Mouse (Mus musculus) ES-CJ7 (cell line): ENCODE measurements at regions not wholly inside any gene's neighbourhood (a gene's known extent, or its start where the extent isn't known, plus 50 kb on each side); places are given as distances from the start of the nearest gene placed in this dataset.

Source experiments
- DNase-seq: peaks from one replicate; pipeline ENCODE4 v3.0.0; 2011; ENCODE audit warnings: low read depth, low spot score

GRCm38 (mm10) chr15:97578046-97578445 is 127.6 kb downstream of the Rpap3 start:
- DNase-seq: no peak

DNA sequence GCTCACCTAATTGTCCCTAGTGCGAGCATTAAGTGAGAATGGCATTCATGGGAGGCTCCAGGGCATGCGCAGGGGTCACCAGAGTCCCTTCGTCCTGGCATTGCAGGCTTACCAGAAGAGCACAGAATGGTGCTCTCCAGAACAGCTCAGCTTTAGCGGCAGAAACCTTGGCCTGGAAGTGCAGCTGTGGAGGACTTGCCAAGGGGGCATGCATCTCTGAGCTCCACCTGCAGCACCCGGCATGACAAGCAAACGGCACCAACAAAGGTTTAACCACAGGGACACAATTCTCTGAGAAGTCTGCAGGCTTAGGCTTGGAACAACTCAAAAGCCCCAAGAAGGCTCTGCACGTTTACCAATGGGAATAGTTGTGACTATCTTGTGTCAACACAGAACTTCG is 128.4 kb downstream of the Rpap3 start:
- no peak for DNase-seq

DNA sequence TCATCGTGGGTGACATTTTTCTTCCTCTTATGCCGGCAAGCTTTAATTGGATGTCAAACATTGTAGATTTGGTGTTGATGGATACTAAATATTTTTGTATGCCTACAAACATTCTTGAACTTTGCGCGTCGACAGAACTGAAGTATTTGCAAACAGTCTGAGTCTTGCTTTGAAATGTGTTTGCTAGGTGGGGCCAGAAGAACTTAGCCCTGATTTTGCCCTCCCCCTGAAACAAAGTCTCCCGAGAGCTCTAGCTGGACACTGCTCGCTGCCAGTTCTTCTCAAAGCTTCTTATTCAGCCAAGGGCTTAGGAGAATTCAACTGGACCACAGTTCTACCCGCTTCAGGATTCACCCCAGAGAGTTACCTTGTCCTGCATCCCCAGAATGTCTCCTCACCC is 133.0 kb downstream of the Rpap3 start:
- DNase-seq: no peak

DNA sequence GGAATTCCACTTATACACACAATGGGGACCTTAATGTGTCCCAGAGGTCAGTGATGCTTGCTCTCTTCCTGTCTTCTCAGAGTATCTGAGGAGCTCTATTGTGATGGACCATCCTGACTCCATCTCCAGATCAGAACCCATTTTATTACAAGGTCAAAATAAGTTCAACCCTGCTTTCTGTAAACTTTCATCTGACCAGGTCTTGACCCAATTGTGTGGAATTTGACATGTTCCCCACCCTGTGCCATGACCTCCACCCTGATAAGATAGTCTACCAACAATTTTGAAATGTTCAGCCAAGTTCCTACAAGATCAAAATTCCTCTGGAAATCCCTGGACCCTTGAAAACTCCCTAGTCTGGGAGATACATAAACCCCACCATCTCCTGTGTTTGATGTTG is 133.7 kb downstream of the Rpap3 start:
- no peak for DNase-seq

- no peak for DNase-seq
Measured at GRCm38 (mm10) chr15:97560096-97560495, 145.5 kb downstream of the Rpap3 start.

GRCm38 (mm10) chr15:97558725-97559124 is 146.9 kb downstream of the Rpap3 start:
- no peak for DNase-seq

DNA sequence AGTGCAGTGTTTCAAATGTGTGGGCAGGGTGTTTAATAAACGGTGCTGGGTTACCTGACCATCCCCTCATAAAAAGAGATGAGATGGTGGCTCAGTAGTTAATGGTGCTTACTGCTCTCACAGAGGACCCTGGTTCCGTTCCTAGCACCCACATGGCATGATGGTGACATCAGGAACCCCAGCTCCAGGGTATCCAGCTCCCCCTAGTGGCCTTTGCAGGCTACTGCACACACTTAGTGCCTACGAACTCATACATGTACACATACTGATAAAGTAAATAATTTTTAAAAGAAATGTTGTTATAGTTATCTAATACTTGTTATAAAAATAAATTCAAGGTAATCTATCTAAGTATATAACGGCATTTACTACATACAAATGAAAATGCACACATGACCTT is 157.3 kb downstream of the Rpap3 start:
- peak; percentile 38 for DNase-seq

GRCm38 (mm10) chr15:97545034-97545433 is 160.6 kb downstream of the Rpap3 start:
- peak; percentile 92 for DNase-seq

DNA sequence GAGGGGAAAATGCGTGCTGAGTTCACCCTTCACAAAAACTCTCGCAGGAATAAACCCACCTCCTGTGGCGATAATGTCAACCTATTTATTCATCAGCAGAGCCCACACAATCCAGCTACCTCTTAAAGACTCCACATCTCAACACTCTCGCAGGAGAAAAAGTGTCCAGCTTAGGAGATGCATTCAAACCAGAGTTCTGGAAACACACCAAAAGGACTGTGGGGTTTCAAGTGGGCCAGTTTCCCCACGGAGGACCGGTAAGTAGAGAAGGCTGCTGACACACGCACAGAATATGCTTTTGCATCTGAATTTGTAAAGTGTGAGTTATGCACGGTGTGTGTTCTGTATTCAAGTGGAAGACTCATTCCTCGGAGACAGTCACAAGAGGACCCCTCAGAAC is 164.0 kb downstream of the Rpap3 start:
- no peak for DNase-seq

DNA sequence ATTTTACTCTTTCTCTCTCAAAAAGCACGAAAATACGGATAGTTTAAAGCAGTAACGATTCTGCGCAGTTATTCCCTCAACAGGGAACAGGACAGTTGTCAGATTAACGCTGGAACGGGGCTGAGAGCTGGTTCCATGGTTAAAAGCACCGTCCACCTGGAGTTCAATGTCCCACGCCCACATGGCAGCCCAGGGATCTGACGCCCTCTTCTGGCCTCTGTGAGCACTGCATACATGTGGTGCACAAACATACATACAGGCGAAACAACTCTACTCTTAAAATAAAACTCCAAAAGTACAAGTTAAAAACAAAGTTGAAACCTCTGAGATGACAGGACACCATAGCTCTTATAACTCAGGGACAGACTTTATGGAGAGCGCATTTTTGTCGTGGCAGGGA is 169.5 kb downstream of the Rpap3 start:
- DNase-seq: peak; percentile 59

DNA sequence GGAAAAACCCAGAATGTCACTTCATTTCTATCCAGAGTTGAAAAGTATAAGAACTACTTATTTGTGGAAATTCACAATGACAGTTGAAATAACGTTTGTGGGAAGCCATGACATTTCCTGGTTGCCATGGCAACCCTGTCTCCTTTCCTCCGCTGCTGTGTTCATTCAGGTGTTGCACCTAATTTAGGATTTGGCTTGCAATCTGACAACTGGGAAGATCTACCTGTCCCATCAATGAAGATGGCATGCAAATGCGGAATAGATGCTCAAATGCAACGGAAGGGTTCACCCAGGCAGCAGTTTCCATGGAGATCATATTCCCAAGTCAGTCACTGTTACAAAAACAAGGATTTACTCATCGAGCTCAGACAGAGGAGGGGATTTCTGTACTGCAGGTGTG is 170.7 kb downstream of the Rpap3 start:
- no peak for DNase-seq

- no peak for DNase-seq
Measured at GRCm38 (mm10) chr15:97533553-97534291, 171.9 kb downstream of the Rpap3 start.

- DNase-seq: peak; percentile 31
Measured at GRCm38 (mm10) chr15:97532346-97532910, 173.2 kb downstream of the Rpap3 start.

GRCm38 (mm10) chr15:97528291-97529050 is 177.2 kb downstream of the Rpap3 start:
- no peak for DNase-seq

- DNase-seq: no peak
Measured at GRCm38 (mm10) chr15:97520395-97520794, 185.2 kb downstream of the Rpap3 start.

DNA sequence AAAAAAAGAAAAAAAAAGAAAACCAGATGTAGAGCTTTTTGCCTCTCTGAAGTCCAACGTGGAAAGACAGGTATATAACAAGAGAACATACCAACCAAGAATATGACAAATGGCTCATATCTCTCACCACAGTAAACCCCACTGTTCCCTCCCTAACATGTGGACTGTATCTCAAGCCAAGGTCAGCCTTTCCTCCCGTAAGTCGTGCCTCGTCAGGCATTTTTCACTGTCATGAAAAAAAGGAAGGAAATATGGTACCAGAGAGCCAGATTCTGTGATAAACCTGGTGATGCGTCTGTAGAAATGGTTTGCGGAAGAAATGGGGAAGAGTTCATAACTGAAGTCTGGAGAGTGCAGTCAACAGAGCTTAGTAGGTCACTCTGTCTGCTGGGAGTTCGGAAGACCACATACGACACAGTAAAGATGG is 185.7 kb downstream of the Rpap3 start:
- DNase-seq: no peak

GRCm38 (mm10) chr15:97517926-97518325 is 187.7 kb downstream of the Rpap3 start:
- no peak for DNase-seq

DNA sequence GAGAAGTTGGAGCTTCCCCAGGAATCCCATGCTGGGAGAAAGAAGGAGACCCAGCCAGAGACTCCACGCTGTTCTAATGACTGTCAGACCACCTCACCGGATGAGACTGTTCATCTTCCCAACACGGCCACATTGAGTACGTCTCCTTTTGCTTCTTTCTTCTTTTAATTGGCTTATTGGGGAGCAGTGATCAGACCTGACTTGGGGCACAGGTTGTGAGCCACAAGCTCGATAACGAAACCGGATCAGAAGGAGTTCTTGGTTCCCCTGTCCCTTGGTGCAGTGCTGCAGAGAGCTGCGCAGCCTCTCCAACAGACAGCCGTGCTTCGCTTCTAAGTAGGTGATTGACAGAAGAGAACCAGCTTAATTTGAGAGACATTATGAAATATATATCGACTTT is 188.4 kb downstream of the Rpap3 start:
- no peak for DNase-seq

DNA sequence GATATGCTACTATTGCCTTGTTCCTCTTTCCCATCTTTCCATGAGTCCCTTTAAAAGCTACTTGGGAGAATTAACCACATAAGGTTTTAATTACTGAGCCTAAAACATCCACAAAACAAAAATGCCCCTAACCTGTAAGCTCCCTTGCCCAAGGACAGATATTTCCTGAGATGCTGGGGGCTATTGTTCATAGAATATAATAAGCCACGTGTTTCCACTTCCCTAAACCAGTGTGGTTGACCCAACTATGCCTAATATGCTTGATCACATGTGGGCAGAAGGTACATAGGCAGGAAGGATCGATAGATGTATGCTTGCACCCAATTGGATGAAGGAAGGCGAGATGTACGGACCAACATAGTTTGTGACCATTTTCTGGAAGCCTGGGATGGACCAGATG is 189.9 kb downstream of the Rpap3 start:
- DNase-seq: no peak

DNA sequence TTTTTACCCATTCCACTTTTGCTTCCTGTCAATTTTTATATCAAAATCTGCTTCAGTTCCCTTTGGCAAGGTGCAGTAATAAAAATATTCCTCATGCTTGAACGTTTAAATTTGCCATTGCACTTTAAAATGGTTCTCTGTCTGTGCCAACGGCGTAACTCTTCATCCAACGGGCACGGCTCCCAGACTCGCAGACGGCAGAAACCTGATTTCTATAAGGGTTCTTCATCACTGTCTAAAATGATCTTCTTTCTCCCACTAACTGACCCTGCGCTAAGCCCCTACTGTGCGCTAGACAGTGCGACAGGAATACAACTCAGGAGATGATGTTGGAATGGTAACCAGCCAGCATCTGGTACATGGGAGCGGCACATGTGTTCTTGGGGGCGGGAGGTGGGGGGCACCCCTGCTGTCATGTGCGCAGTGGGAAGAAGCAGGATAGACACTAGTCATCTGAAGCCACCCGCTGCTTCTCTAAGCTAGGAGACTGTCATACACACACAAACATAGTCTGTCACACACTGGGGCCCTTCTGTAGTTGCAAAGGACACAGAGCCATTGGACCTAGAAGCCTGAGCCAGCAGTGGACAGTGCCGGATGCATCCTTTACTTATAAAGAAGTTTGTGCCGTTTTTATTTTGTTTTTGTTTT is 197.8 kb downstream of the Rpap3 start:
- no peak for DNase-seq

DNA sequence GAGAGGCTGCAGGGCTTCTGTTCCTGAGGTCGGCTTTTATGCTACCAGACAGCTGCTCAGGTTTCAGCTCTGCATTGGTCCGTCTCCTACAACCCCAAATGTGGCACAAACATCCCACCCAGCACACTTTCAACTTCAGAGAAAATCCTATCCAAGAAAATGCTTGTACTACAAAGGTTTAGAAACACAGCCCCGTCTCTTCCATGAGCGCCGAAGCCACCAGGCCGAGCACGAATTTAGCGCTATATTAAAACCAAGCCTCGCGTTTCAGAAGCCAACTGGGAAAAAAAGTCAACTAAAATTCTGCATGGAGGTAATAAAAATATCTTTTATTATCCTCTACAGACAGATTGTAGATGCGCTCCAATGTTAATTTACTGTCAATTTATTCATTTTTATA is 198.4 kb downstream of the Rpap3 start:
- DNase-seq: no peak

DNA sequence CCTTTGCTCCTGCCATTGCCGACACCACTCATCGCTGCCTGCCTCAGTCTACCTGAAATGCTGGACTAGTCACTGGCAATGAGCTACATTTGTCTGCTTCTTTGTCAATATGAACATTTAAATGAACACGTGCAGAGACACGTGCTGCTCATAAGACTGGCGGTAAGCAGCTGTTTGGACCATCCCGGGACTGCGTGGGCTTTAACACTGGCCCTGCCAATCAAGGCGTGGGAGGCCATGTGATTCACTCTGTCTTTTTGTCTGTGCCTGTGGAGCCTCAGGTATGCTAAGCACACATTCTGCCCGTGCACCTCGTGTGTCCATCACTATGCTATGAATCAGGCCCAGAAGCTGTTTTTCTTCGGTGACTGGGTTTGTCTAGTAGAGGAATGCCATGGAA is 199.9 kb downstream of the Rpap3 start:
- DNase-seq: no peak
